Mouse (Mus musculus) lung, postnatal 36 days (tissue): ENCODE measurements at regions not wholly inside any gene's neighbourhood (a gene's known extent, or its start where the extent isn't known, plus 50 kb on each side); places are given as distances from the start of the nearest gene placed in this dataset.
A peak's percentile ranks its signal among the peaks of the same experiment; 100 is the strongest.

Experiments used
- DNase-seq: peaks from one replicate; pipeline ENCODE4 v3.0.0; 2022; ENCODE audit warnings: mixed read lengths

- no peak for DNase-seq
Measured at GRCm38 (mm10) chr5:39557376-39558001, 197.8 kb downstream of the Hs3st1 start.

GRCm38 (mm10) chr5:39537044-39537443, 218.2 kb downstream of the Hs3st1 start:
- no peak for DNase-seq

- DNase-seq = no peak
Measured at GRCm38 (mm10) chr5:39536351-39536750, 218.9 kb downstream of the Hs3st1 start.

- no peak for DNase-seq
Measured at GRCm38 (mm10) chr5:39510246-39510645, 245.0 kb downstream of the Hs3st1 start.

GRCm38 (mm10) chr5:39482756-39483155, 272.5 kb downstream of the Hs3st1 start:
- no peak for DNase-seq

- no peak for DNase-seq
Measured at GRCm38 (mm10) chr5:39458116-39458525, 297.2 kb downstream of the Hs3st1 start.

GRCm38 (mm10) chr5:39453706-39454105, 301.6 kb downstream of the Hs3st1 start:
- DNase-seq = no peak

- no peak for DNase-seq
Measured at GRCm38 (mm10) chr5:39440817-39441216, 314.5 kb downstream of the Hs3st1 start.

GRCm38 (mm10) chr5:39437463-39438201, 317.6 kb downstream of the Hs3st1 start:
- peak; percentile 89 for DNase-seq

GRCm38 (mm10) chr5:39426053-39426452, 329.2 kb downstream of the Hs3st1 start:
- no peak for DNase-seq

- DNase-seq = no peak
Measured at GRCm38 (mm10) chr5:39423720-39424119, 331.6 kb downstream of the Hs3st1 start.

GRCm38 (mm10) chr5:39418795-39419194, 336.5 kb downstream of the Hs3st1 start:
- DNase-seq = no peak

GRCm38 (mm10) chr5:39417845-39418154, 337.5 kb downstream of the Hs3st1 start:
- no peak for DNase-seq

GRCm38 (mm10) chr5:39417121-39417844, 338.0 kb downstream of the Hs3st1 start:
- DNase-seq = no peak

GRCm38 (mm10) chr5:39416597-39417023, 338.7 kb downstream of the Hs3st1 start:
- DNase-seq = no peak

GRCm38 (mm10) chr5:39412756-39413155, 342.5 kb downstream of the Hs3st1 start:
- no peak for DNase-seq

- no peak for DNase-seq
Measured at GRCm38 (mm10) chr5:39390391-39390987, 364.8 kb downstream of the Hs3st1 start.

GRCm38 (mm10) chr5:39384410-39384809, 370.9 kb downstream of the Hs3st1 start:
- no peak for DNase-seq

- no peak for DNase-seq
Measured at GRCm38 (mm10) chr5:39374199-39374598, 381.1 kb downstream of the Hs3st1 start.

- no peak for DNase-seq
Measured at GRCm38 (mm10) chr5:39348680-39349079, 406.6 kb downstream of the Hs3st1 start.

- no peak for DNase-seq
Measured at GRCm38 (mm10) chr5:39347019-39347418, 408.3 kb downstream of the Hs3st1 start.

- no peak for DNase-seq
Measured at GRCm38 (mm10) chr5:39337917-39338316, 417.4 kb downstream of the Hs3st1 start.

- no peak for DNase-seq
Measured at GRCm38 (mm10) chr5:39336484-39336985, 418.7 kb downstream of the Hs3st1 start.
